Mouse (Mus musculus) embryonic fibroblast, embryonic 13.5 days (primary cell): ENCODE measurements around the gene Herc3. TPM values are rescaled to one million over a fixed set of nuclear protein-coding genes. Genes with fewer than 3 reads are reported as not detected.

ENCODE experiments used
- H3K27ac ChIP-seq: 2 replicates; pipeline ENCODE4 v1.5.1; 2012; ENCODE audit warnings: low read length, control low read depth, inconsistent platforms; ENCODE audit not compliant: insufficient read depth
- H3K4me1 ChIP-seq: 2 replicates; pipeline ENCODE4 v1.6.1; 2011; ENCODE audit warnings: low read length; ENCODE audit not compliant: control insufficient read depth, insufficient read depth
- H3K4me3 ChIP-seq: 2 replicates; pipeline ENCODE4 v1.5.1; 2011; ENCODE audit warnings: mild to moderate bottlenecking, control low read depth, low read length; ENCODE audit not compliant: insufficient read depth
- CTCF ChIP-seq: IDR thresholded peaks from 2 replicates; pipeline ENCODE4 v1.5.1; 2011; ENCODE audit warnings: mild to moderate bottlenecking, control low read depth, low read length, moderate library complexity, borderline replicate concordance; ENCODE audit not compliant: insufficient read depth
- POLR2A ChIP-seq: IDR thresholded peaks from 2 replicates; pipeline ENCODE4 v1.6.1; 2011; ENCODE audit warnings: low read depth, mild to moderate bottlenecking, control low read depth, low read length, moderate library complexity
- polyA plus RNA-seq: library from polyadenylated mRNA; stranded (reverse); fragments of >200 nt; gene quantifications from 2 replicates; pipeline ENCODE4 v1.2.4, GENCODE M21; 2011; ENCODE audit warnings: low read depth; ENCODE audit not compliant: missing spikeins, insufficient read length

Gene Herc3
- polyA plus RNA-seq, 1 experiment, result 13.5 TPM

- H3K27ac ChIP-seq, result no peak overlapping the region
- no peaks in the 10 kb centered on the region for H3K4me1 ChIP-seq
- no peak overlapping the region for H3K4me3 ChIP-seq
- TF ChIP-seq POLR2A (no peak), CTCF (no peak)
Observed at GRCm38 (mm10) chr6:58951128-58951992, 120.1 kb downstream of the Herc3 start.

- TF ChIP-seq CTCF (no peak), POLR2A (no peak)
- no peak overlapping the region for H3K27ac ChIP-seq
- H3K4me1 ChIP-seq, result no peaks in the 10 kb centered on the region
- no peak overlapping the region for H3K4me3 ChIP-seq
Observed at GRCm38 (mm10) chr6:58960523-58960922, 129.3 kb downstream of the Herc3 start.

GRCm38 (mm10) chr6:58962691-58963090, 131.4 kb downstream of the Herc3 start:
- no peak overlapping the region for H3K4me3 ChIP-seq
- no peak overlapping the region for H3K27ac ChIP-seq
- no peaks in the 10 kb centered on the region for H3K4me1 ChIP-seq
- TF ChIP-seq CTCF (no peak), POLR2A (no peak)

- Histone ChIP-seq H3K4me1 (no peaks in the 10 kb centered on the region), H3K27ac (no peak overlapping the region), H3K4me3 (no peak overlapping the region)
- TF ChIP-seq POLR2A (no peak), CTCF (no peak)
Observed at GRCm38 (mm10) chr6:58964091-58964490, 132.8 kb downstream of the Herc3 start.

GRCm38 (mm10) chr6:58964565-58964964, 133.3 kb downstream of the Herc3 start:
- no peak for TF ChIP-seq CTCF
- TF ChIP-seq POLR2A, result no peak
- Histone ChIP-seq H3K27ac (no peak overlapping the region), H3K4me3 (no peak overlapping the region), H3K4me1 (no peaks in the 10 kb centered on the region)

- no peak overlapping the region for H3K27ac ChIP-seq
- no peak for TF ChIP-seq CTCF
- TF ChIP-seq POLR2A, result no peak
Observed at GRCm38 (mm10) chr6:58965071-58965831, 134.0 kb downstream of the Herc3 start.

GRCm38 (mm10) chr6:58968272-58968671, 137.0 kb downstream of the Herc3 start:
- TF ChIP-seq POLR2A, result no peak
- Histone ChIP-seq H3K4me3 (no peak overlapping the region), H3K4me1 (no peaks in the 10 kb centered on the region), H3K27ac (no peak overlapping the region)

More at GRCm38 (mm10) chr6:58965071-58965831, 134.0 kb downstream of the Herc3 start:
- Histone ChIP-seq H3K4me1 (no peaks in the 10 kb centered on the region), H3K4me3 (no peak overlapping the region)

Other genes starting within 250 kb of the Herc3 start
- 60.0 and 87.5 TPM in 2 replicates for gene Abcg2, start 246.9 kb upstream of the Herc3 start, polyA plus RNA-seq
- 1.2 and 4.0 TPM in 2 replicates for gene Nap1l5, start 75.6 kb downstream of the Herc3 start, polyA plus RNA-seq
- gene Fam13a, start 193.1 kb downstream of the Herc3 start, polyA plus RNA-seq, result 0.86 and 1.7 TPM in 2 replicates